Mouse (Mus musculus): ENCODE data around the gene Unc119.

Gene Unc119

DNA sequence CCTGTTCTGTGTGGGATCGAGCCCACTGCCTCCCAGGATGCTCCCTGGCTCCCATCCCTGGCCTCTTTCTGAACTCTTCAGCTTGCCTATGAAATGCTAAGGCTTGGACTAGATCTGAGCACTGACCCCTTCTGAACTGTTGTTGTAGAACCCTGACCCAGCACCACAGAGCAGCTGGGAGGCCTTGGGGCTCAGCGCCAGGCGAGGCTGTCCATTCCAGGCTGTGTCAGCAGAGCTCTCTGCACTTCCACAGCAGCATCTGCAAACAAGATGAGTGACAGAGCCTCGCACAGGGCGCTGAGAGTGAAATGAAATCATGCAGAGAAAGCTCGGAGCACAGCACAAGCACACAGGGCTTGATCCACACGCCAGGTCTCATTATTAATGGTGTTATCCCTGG lies 29.3 kb downstream of the Unc119 start:
- no peak for DNase-seq (ENCODE audit: low read depth, low spot score)
- Histone ChIP-seq H3K27me3 (ENCODE audit: control insufficient read depth, insufficient read depth, low read length, poor library complexity, severe bottlenecking) (no peaks in the 10 kb centered on the region), H3K36me3 (ENCODE audit: control insufficient read depth, insufficient read depth, low read length, poor library complexity, severe bottlenecking) (no peaks in the 10 kb centered on the region)

DNA sequence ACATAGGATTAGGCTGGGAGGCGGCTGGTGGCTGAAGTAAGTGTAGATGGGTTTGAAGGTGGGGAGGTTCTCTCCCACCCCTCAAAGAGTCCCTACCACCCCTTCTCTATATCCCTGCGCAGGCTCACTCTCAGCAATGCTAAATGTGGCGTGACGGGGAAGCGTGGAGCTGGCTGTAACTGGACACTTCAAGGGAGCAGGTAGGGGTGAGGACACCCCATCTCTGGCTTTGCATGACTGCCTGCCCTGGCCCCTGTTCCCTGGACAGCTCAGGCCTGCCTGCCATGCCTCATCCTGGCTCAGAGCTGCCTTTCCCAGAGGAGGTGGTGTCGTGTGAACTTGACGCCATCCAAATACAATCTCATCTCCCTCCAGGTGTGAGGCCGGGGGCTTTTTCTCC lies 30.9 kb downstream of the Unc119 start:
- Histone ChIP-seq H3K36me3 (ENCODE audit: control insufficient read depth, insufficient read depth, low read length, poor library complexity, severe bottlenecking) (no peaks in the 10 kb centered on the region), H3K27me3 (ENCODE audit: control insufficient read depth, insufficient read depth, low read length, poor library complexity, severe bottlenecking) (no peaks in the 10 kb centered on the region)
- no peak for DNase-seq (ENCODE audit: low read depth, low spot score)

DNA sequence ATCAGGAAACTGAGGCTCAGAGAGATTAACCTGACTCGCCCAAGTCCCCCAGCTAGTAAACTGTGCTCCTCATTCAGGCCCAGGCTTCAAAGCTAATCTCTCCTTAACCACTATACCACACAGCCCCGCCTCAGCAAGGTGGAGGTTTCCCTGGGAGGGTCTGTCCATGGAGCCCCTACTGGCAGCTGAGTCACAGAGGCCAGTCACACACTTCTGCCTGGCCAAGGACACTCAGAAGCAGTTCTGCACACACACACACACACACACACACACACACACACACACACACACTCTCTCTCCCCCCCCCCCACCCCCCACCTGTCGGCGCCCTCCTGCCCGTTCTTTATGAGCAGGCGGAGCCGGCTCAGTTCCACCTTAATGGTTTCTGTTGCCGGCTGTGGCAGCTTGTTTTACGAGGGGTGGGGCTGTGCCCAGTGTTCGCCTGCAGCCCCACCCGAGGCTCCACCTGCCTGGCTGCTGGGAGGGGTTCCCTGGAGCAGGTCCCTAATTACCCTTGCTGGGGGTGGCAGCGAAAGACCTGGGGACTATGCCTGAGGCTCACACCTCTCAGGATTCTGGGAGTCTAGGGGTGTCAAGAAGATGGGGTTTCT lies 34.4 kb downstream of the Unc119 start:
- H3K36me3 ChIP-seq (ENCODE audit: control insufficient read depth, insufficient read depth, low read length, poor library complexity, severe bottlenecking) = no peaks in the 10 kb centered on the region
- no peak for DNase-seq (ENCODE audit: low read depth, low spot score)
- no peaks in the 10 kb centered on the region for H3K27me3 ChIP-seq (ENCODE audit: control insufficient read depth, insufficient read depth, low read length, poor library complexity, severe bottlenecking)

DNA sequence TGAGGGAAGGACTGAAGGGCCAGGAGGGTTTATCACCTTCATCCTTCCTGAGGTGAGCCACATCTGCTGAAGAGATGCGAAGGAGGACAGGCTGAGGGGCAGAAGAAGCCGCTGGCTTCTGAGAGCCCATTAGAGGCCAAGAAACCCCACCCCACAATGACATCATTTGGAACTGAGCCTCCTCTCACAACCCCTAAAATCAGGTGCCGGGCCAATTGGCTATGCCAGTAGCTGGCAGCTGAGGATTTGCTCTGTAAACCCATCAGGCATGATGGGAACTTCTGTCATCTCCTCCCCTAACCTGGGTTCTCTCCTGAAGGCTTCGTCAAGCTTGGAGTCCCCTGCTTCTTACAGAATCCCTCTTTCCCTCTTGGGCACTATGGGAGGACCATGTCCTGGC lies 37.1 kb downstream of the Unc119 start:
- DNase-seq (ENCODE audit: low read depth, low spot score) = no peak
- H3K27me3 ChIP-seq (ENCODE audit: control insufficient read depth, insufficient read depth, low read length, poor library complexity, severe bottlenecking) = no peaks in the 10 kb centered on the region
- no peaks in the 10 kb centered on the region for H3K36me3 ChIP-seq (ENCODE audit: control insufficient read depth, insufficient read depth, low read length, poor library complexity, severe bottlenecking)

DNA sequence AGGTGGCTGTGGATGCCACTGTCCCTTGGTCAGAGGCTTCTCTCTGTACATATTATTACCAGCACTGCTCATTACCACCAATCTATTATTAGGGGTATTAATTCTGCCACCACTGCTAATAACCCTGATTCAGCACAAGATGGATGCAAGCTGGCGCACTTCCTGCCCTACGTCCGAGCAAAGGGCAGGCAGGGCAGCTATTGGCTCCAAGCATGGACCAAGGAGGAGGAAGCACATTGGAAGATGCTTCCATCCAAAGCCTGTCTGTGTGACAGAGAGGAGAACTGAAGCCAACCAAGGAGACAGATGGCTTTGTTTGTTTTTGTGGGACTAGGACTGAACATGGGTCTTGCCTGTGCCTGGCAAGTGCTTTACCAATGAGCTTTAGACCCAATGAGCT lies 37.7 kb downstream of the Unc119 start:
- Histone ChIP-seq H3K27me3 (ENCODE audit: control insufficient read depth, insufficient read depth, low read length, poor library complexity, severe bottlenecking) (no peaks in the 10 kb centered on the region), H3K36me3 (ENCODE audit: control insufficient read depth, insufficient read depth, low read length, poor library complexity, severe bottlenecking) (no peaks in the 10 kb centered on the region)
- no peak for DNase-seq (ENCODE audit: low read depth, low spot score)

DNA sequence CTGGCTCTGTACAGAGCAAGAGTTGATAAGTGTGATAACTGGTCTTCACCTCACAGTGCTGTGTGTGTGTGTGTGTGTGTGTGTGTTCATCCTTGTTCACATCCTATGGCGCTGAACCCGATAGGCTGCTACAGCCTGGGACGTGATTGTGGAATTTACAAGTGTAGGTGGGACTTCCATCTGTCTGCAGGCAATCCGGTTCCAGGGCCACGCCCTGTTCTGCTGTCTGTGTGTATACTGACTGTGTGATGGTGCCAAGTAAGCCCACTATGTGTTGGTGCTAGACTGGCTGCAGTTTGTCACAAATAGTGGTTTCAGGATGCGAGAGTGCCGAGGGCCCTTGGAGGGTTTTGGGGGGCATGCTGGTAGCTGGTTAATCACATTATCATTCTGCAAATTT lies 39.0 kb downstream of the Unc119 start:
- Histone ChIP-seq H3K27me3 (ENCODE audit: control insufficient read depth, insufficient read depth, low read length, poor library complexity, severe bottlenecking) (no peaks in the 10 kb centered on the region), H3K36me3 (ENCODE audit: control insufficient read depth, insufficient read depth, low read length, poor library complexity, severe bottlenecking) (no peaks in the 10 kb centered on the region)
- DNase-seq (ENCODE audit: low read depth, low spot score) = no peak

DNA sequence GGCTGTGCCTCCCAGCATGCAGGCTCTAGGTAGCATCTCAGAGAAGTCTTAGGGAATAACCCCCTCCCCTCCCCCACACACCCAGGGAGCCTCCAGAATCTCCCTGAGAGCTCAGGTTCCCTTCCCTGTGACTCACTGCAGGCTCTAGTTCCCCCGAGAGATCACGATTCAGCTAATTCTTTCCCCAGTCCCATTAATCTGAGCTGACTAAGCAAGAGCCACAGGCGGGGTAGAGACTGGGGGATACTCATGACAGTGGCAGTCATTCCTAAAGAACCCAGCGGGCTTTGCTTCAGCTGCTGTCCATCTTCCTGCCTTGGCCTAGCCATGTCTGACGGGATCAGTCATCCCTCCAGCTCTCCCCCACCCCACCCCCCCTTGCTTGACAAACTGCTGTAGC lies 39.4 kb downstream of the Unc119 start:
- no peak for DNase-seq (ENCODE audit: low read depth, low spot score)
- no peaks in the 10 kb centered on the region for H3K27me3 ChIP-seq (ENCODE audit: control insufficient read depth, insufficient read depth, low read length, poor library complexity, severe bottlenecking)
- no peaks in the 10 kb centered on the region for H3K36me3 ChIP-seq (ENCODE audit: control insufficient read depth, insufficient read depth, low read length, poor library complexity, severe bottlenecking)

DNA sequence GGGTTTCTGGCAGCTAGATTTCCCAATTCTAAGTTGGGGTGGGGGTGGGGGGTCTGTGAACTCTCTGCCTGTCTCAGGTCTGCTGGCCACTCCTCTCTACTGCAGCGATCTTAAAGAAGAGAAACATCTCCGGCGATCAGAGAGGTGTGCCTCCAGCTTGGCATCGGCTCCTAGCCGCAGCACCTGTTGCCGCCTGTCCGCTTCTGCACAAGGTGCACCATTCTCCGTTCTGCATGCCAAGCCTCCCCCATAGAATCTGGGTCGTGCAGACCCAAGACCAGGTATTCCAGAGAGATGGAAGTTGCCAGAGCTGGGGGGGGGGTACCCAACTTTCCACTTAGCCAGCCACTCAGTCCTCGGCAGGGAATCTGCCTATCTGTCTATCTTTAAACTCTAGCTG lies 42.5 kb downstream of the Unc119 start:
- Histone ChIP-seq H3K36me3 (ENCODE audit: control insufficient read depth, insufficient read depth, low read length, poor library complexity, severe bottlenecking) (no peaks in the 10 kb centered on the region), H3K27me3 (ENCODE audit: control insufficient read depth, insufficient read depth, low read length, poor library complexity, severe bottlenecking) (no peaks in the 10 kb centered on the region)
- no peak for DNase-seq (ENCODE audit: low read depth, low spot score)

DNA sequence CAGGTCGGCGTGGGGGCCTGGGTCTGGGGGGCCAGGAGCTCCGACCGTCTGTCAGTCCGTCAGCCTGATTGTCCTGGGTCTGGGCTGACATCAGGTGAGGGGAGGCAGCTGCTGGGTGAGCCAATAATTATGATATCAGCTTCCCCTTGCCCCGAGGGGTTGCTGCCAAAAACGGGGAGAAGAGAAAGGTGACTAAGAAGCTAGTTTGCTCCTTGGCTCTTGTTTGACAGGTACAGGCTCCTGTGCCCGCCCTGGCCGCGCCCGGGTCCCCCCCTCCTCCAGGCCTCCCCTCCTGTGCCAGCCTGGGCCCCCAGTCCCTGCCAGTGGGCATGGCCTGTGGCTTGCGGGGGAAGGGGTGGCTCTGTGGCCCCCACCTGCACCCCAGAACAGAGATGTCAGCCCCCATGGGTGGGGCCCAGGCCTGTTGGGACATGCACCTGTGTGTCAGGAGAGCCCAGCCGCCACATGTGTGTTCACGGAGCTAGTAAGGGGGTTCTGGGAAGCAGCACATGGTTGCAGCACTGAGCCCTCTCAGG lies 43.3 kb downstream of the Unc119 start, which contains the start of gene Foxn1:
TSS of gene Foxn1 (minus strand) at position 51 of the 536 bp plus-strand sequence.
- Histone ChIP-seq H3K27me3 (ENCODE audit: control insufficient read depth, insufficient read depth, low read length, poor library complexity, severe bottlenecking) (no peaks in the 10 kb centered on the region), H3K36me3 (ENCODE audit: control insufficient read depth, insufficient read depth, low read length, poor library complexity, severe bottlenecking) (no peaks in the 10 kb centered on the region)
- no peak for DNase-seq (ENCODE audit: low read depth, low spot score)

DNA sequence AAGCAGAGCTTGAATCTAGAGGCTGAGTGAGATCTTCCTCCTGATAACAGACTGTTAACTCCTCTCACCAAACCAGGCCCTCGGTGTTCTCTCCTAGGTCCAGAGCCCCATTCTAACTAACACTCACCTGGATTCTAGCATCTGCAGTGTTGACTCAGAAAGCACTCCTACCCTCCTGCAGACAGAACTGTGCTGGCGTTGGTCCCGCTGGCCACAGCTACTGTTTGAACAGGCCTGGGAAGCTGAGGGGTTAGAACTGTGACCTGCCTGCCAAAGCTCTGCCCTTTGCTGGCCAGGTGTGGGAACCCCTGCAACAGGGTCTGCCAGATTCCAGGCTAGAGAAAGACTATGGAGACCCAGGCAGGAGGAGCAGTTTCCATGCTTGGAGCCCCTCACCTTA lies 49.4 kb downstream of the Unc119 start:
- Histone ChIP-seq H3K36me3 (ENCODE audit: control insufficient read depth, insufficient read depth, low read length, poor library complexity, severe bottlenecking) (no peaks in the 10 kb centered on the region), H3K27me3 (ENCODE audit: control insufficient read depth, insufficient read depth, low read length, poor library complexity, severe bottlenecking) (no peaks in the 10 kb centered on the region)
- DNase-seq (ENCODE audit: low read depth, low spot score) = no peak

DNA sequence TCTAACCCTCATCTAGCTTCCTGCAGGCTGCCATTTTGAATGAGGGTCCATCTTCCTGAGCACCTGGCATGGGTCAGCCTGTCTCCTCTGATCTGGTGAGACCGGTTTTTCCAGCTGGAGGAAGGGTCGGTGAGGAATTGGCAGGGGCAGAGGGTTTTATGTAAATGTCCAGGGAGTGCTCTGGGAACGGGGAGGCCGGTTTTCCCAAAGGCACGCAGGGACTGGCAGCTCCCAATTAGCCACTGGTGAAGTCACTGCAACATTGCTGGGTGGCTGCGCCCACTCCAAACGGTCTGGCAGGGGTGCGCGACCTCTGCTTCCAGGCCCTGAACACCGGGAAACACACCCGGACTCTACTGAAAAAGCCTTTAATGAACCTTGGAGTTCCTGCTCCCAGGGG lies 53.7 kb downstream of the Unc119 start:
- no peaks in the 10 kb centered on the region for H3K36me3 ChIP-seq (ENCODE audit: control insufficient read depth, insufficient read depth, low read length, poor library complexity, severe bottlenecking)
- DNase-seq (ENCODE audit: low read depth, low spot score) = no peak

DNA sequence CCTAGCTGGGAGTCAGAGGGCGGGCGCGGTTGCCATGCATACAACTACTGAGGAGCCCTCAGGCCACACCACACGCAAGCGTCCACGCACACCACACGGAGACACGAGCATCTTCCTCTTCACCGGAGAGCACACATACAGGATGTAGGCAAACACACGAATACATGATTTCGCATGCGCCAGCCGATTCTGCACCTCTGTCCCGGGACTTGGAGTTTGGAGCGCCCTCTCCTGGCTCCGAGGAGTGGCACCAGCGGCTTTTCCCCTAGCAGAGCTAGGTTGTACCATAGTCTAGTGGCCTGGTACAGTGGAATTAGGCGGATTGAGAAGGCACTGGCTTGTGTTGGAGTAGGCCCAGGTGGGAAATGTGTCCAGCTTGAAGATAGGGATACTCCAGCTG lies 54.1 kb downstream of the Unc119 start:
- DNase-seq (ENCODE audit: low read depth, low spot score) = peak; percentile 79
- Histone ChIP-seq H3K36me3 (ENCODE audit: control insufficient read depth, insufficient read depth, low read length, poor library complexity, severe bottlenecking) (no peaks in the 10 kb centered on the region), H3K27me3 (ENCODE audit: control insufficient read depth, insufficient read depth, low read length, poor library complexity, severe bottlenecking) (no peaks in the 10 kb centered on the region)

More for the DNA sequence above, 53.7 kb downstream of the Unc119 start:
- no peaks in the 10 kb centered on the region for H3K27me3 ChIP-seq (ENCODE audit: control insufficient read depth, insufficient read depth, low read length, poor library complexity, severe bottlenecking)

DNA sequence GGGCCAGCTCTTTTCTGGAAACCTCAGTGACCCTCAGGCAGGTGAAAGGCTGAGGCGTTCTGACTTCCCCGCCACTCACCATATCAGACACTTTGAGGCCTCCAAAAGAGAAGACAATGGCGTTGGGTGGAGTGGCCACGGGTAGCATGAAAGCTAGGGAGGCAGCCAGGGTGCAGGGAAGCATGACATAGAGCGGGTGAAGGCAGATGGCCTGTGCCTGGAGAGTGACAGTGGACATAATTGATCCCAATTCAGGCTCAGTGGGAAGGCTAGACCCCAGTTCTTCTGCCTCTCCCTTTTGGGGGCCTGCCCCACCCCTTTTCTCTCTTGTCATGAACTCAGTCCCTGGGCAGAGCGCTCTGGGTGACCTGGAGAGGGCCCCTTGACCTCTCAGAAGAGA lies 54.9 kb downstream of the Unc119 start:
- DNase-seq (ENCODE audit: low read depth, low spot score) = no peak
- Histone ChIP-seq H3K36me3 (ENCODE audit: control insufficient read depth, insufficient read depth, low read length, poor library complexity, severe bottlenecking) (no peaks in the 10 kb centered on the region), H3K27me3 (ENCODE audit: control insufficient read depth, insufficient read depth, low read length, poor library complexity, severe bottlenecking) (no peaks in the 10 kb centered on the region)
